Mouse (Mus musculus): ENCODE results near the gene Stpg1.

Gene Stpg1

GRCm38 (mm10) chr4:135494521-135495396 is at the start of gene Stpg1, which contains the start of gene Nipal3:
Stpg1 (plus strand) TSS chr4:135494790.
Nipal3 (minus strand) TSS chr4:135495038.
- DNase-seq (ENCODE audit: low spot score in 2 of 2), result peak; percentile 82 to 85

DNA sequence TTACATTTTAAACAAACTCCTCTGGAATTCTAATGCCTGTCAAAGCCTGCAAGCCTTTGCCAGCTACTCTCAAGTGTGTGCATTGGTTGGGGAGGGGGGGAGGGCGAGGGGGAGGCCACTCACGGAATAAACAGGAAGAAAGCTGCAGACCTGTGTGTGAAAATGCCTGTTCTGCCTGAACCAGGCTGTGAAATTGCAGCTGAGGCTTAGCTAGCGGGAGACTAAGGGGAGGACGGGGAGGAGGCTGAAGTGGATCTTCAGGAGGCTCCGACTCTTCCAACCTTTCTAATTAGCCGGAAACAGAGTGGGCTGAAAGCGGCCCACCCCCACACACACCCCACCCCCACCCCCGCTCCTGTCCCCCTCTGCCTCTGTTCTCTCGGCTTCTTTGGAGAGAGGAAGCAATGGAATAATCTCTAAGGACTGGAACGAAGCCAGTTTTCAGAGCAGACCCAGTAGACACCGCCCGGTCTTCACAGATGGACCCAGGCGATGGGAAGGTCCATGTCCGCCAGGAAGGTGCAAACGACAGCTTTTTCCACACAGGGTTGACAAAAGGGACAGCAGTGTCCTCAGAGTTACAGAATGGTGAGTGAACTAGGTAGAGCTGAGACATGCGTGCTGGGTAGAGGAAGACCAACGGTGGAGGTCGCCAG is 43.1 kb upstream of the Stpg1 start:
- no peak for DNase-seq (ENCODE audit: low spot score in 2 of 2)

DNA sequence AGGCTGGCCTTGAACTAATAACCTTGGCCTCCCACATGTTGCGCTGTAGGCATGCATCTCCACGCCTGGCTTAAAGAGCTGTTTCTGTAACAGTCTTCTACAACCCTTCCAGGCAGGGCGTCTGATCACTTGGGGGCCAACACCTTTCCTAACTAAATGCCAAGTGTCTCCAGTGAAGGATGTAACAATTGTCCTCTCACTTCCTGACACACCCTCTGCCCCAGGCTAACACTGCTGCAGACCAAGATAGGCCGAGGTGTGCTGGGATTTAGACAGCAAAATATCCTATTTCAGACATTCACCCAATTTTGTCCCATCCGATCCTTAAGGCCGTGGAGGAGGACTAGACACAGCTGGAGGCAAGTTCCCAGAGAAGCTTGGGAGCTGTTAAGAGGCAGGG is 41.4 kb upstream of the Stpg1 start:
- no peak for DNase-seq (ENCODE audit: low spot score in 2 of 2)

- no peak for DNase-seq (ENCODE audit: low spot score in 2 of 2)
Measured at GRCm38 (mm10) chr4:135453572-135453971, 41.0 kb upstream of the Stpg1 start.

DNA sequence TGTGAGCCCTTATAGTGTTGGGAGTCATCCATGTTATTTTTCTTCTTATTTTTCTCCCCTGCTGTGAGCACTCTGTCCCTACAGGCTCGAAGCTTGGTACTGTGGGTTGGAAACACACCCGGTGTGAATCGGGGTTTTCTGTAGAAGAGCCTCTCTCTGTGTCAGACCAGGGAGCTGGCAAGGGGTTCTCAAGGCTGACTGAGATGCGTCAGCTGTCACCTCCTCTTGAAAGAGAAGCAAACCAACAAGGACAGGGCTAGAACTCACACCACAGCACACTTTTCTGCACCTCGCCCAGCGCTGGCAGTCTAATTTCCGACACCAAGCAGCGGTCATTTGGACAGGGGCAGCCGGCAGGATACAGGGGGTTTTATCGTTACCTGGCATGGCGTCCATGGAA is 31.2 kb upstream of the Stpg1 start:
- DNase-seq (ENCODE audit: low spot score in 2 of 2), result no peak

DNA sequence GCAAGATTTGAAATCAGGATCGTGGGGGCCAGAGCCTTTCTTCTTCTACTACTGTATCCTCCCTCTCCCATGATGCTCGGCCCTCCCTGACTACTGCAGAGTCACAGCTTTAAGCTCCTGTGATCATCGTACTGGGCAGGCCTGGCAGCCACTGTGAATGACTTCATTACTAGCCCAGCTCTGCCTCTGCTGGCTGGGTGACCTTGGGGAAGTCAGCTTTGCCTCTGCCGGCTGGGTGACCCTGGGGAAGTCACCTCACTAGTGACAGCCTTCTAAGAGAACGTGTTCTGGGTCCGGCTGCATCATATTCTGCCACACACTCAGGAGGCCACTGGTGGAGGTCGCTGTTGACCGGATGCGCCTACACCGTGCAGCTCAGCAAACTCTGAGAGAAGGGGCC is 16.7 kb upstream of the Stpg1 start:
- no peak for DNase-seq (ENCODE audit: low spot score in 2 of 2)

GRCm38 (mm10) chr4:135480370-135480769 is 14.2 kb upstream of the Stpg1 start:
- DNase-seq (ENCODE audit: low spot score in 2 of 2), result no peak

DNA sequence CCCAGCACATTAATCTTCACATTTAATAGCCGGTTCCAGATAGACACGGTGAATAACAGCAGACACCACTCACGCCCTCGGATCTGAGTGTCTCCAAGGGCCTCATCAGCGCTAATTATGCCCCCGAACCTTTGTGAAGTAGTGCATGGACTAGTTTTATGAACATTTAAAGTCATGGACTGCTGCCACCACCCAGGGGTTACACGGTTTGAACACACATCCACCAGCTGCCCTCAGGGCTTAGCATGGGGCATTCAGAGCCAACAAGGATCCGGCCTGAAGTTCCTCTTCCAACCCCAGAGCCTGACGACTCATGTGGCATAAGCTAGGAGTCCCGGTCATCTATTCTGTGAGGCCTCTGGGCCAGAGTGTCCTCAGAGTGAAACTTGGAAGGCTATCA is 9.5 kb upstream of the Stpg1 start:
- no peak for DNase-seq (ENCODE audit: low spot score in 2 of 2)

DNA sequence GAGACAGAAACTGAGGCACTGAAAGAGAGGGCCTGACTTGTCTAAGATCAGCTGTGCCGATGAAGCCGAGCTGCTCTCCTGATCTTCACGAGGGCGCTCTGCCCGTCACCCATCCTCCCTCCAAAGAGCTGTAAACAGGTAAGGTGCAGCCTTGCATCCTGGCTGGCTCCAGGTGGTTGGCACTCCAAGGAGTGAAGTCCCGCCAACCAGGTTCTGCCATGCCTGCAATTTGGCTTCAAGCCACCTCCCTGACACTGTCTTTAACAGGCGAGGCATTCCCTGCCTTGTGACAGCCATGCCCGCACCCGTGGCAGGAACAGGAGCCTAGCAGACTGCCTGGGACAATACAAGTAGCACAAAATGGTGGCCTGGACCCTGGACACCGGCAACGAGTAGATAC is 8.2 kb upstream of the Stpg1 start:
- DNase-seq (ENCODE audit: low spot score in 2 of 2), result no peak

- DNase-seq (ENCODE audit: low spot score in 2 of 2), result no peak
Measured at GRCm38 (mm10) chr4:135489256-135489655, 5.3 kb upstream of the Stpg1 start.

GRCm38 (mm10) chr4:135493271-135493670 is 1.3 kb upstream of the Stpg1 start:
- DNase-seq (ENCODE audit: low spot score in 2 of 2), result no peak

GRCm38 (mm10) chr4:135493691-135494520 is 684 bp upstream of the Stpg1 start:
- DNase-seq (ENCODE audit: low spot score in 2 of 2), result peak in 1 of 2 experiments; percentile 24

GRCm38 (mm10) chr4:135495397-135495791 is 804 bp downstream of the Stpg1 start:
- no peak for DNase-seq (ENCODE audit: low spot score in 2 of 2)

DNA sequence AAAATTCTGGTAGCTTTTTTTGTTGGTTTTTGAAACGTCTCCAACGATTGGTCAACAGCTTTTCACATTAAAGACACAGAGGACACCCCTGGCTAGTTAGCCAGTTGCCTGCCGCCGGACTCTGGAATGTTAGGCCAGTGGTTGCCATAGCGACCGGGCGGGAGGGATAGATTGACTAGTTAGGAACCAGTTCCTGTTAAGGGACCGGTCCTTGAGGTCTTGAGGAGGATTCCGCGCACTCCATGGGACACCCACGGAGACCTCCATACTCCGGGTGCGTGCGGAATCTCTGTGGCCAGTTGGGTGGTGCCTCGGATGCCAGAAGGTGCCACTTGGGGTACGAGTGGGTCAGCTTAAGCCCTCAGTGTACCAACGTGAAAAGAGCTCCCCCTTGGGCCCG is 1.2 kb downstream of the Stpg1 start:
- peak; percentile 32 to 41 for DNase-seq (ENCODE audit: low spot score in 2 of 2)

- no peak for DNase-seq (ENCODE audit: low spot score in 2 of 2)
Measured at GRCm38 (mm10) chr4:135498136-135498535, 3.5 kb downstream of the Stpg1 start.

GRCm38 (mm10) chr4:135499831-135500230 is 5.2 kb downstream of the Stpg1 start:
- DNase-seq (ENCODE audit: low spot score in 2 of 2), result no peak

GRCm38 (mm10) chr4:135501587-135501986 is 7.0 kb downstream of the Stpg1 start:
- no peak for DNase-seq (ENCODE audit: low spot score in 2 of 2)

DNA sequence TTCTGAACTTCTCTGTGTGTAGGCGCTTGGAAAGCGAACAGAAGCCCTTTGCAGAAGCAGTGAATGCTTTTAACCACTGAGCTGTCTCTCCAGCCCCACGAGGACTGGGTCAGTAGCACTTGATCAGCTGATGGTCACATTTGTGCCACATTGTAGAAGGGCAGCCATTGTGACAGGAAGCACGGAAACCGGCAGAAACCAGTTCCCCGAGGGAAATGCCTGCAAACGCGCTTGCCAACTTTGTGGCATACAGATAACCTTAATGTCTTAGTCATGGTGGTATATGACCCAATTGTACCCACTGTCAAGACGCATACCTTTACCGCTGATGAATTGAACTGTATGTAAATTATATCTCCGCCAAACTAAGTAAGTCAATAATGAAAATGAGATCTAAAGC is 11.2 kb downstream of the Stpg1 start:
- no peak for DNase-seq (ENCODE audit: low spot score in 2 of 2)

DNA sequence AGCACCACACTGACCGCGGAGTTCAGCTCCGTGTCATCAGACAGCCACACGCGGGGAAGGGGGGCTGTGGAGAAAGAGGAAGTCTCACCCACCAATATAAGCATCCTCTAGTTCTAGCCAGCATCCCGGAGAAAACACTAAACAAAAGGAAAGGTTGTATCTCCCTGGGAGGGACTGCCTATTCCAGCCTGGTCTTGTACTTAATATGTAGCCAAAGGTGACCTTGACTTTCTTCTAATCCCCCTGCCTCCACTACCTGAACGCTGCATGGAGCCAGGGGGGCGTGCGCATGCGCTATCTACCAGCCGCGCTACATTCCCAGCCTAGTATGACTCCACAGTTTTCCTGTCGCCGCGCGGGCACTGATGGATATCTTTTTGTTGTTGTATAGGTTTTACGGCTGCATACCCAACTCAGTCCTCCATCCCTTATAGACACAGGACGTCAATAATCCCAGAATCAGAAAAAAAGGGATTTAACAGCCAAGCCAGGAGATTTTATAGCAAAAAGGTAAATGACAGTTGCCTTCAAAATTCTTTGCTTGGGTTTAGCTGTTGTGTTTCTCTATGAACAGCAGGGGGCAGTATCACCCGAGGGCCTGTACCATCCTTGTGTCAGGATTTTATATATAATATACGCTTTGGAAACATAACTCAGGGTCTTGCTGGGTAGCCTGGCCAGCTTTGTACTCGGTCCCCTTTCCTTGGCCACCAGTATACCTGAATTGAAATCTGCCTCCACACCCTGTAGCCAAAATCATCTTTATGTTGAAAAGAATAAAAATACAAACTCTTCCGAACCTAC is 13.2 kb downstream of the Stpg1 start:
- peak; percentile 42 to 64 for DNase-seq (ENCODE audit: low spot score in 2 of 2)

GRCm38 (mm10) chr4:135508419-135509039 is 13.9 kb downstream of the Stpg1 start:
- peak in 1 of 2 experiments; percentile 77 for DNase-seq (ENCODE audit: low spot score in 2 of 2)

- DNase-seq (ENCODE audit: low spot score in 2 of 2), result no peak
Measured at GRCm38 (mm10) chr4:135509515-135509914, 14.9 kb downstream of the Stpg1 start.

All from frontal cortex, postnatal 10 days (tissue).